Mouse (Mus musculus) C3H10T1/2 (cell line): ENCODE data around the gene Oprm1. TPM values are rescaled to one million over a fixed set of nuclear protein-coding genes. Genes with fewer than 3 reads are reported as not detected.

ENCODE experiments used
- polyA plus RNA-seq, 2 experiments: library from polyadenylated mRNA; unstranded; fragments of >200 nt; fragmentation: generic; extraction: Trizol; gene quantifications; one replicate each; pipeline ENCODE4 v1.2.1; 2012; ENCODE audit warnings: missing spikeins in 2 of 2

The Oprm1 gene
- polyA plus RNA-seq = not detected

GRCm38 (mm10) chr10:6758206-6758605, at the start of gene Oprm1:
Gene Oprm1, plus strand, starts transcription at chr10:6758506.

DNA sequence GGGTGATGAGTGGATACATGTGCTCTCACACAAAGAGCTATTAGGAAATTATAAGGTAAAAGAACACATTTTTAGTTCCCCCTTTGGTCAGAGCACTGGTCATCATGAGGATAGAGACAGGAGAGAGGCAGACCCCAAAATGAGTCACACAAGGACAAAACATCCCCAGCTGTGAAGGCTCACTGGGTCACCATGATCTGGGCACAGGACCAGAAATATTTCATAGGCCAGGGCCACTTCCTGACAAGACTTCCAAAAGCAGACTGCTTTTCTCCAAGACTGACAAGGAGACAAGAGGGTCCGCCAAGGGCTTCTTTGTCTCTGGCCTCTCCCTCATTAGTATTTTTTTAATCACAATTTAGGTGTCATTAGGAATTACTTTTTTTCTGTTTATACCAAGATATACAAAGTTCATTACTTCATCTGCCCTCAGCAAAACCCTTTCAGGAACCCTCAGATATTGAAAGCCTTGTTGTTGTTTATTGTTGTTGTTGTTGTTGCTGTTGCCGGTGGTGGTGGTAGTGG, 3.0 kb downstream of the Oprm1 start, which contains the start of gene Gm10945:
Gene Gm10945 (minus strand): TSS at position 475 of the 525 bp plus-strand sequence.

DNA sequence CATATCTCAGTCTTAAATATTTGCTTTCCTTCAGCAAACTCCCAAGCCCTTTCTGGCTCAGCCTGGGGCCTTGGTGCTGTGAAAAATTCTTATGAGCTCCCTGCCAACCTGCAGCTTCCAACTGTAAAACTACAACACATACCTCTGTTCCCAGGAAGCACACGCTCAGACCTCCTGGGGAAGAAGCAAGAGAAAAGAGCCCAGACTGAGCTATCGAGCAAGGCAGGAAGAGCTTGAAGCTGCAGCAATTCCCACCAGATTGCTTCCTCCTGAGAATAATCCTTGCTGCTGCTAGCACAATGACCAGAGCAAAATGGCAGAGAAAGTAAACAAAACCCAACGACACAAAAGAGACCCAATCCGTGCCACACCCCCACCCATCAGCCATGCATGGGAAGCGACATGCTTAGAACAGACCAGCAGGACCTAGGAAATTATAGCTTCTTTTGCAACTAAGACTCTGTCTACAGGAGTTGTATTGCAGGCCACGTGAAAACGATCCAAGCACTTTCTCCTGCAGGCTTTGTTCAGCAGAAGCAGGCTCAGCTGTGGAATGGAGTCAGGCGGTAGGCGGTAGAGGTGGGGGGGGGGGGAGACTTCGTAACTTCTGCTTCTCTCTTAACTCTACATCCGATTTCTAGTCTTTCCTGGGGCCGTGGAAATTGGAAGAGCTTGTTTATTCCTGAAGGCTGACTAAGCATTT, 294.2 kb downstream of the Oprm1 start, which contains the start of gene Ipcef1:
Gene Ipcef1 (minus strand): TSS at position 164 of the 703 bp plus-strand sequence.

Other genes starting within 250 kb of the Oprm1 start
- gene Gm10945, start 3.3 kb downstream of the Oprm1 start, polyA plus RNA-seq = not detected